Mouse (Mus musculus) stomach, embryonic 16.5 days (tissue): Measurements from ENCODE around the gene Baz2a. TPM values are rescaled to one million over a fixed set of nuclear protein-coding genes. Genes with fewer than 3 reads are reported as not detected.

Experiments
- ATAC-seq: fragments of 200-750 bp; cut with Nextera tagmentation; 2 replicates; pipeline ENCODE4 v1.8.0; 2017; ENCODE audit warnings: moderate number of reproducible peaks, moderate TSS enrichment; ENCODE audit not compliant: insufficient read depth, low FRiP score
- H3K27ac ChIP-seq: fragments of 300-500 bp; sonication (generic); 2 replicates; pipeline ENCODE4 v1.5.1; 2014; ENCODE audit warnings: low read length
- H3K27me3 ChIP-seq: fragments of 300-500 bp; sonication (generic); 2 replicates; pipeline ENCODE4 v1.6.1; 2014; ENCODE audit warnings: low read length, control low read depth, mixed read lengths; ENCODE audit not compliant: control insufficient read depth, insufficient read depth
- H3K36me3 ChIP-seq: fragments of 300-500 bp; sonication (generic); 2 replicates; pipeline ENCODE4 v1.6.1; 2014; ENCODE audit warnings: low read length; ENCODE audit not compliant: control insufficient read depth, insufficient read depth
- H3K4me1 ChIP-seq: fragments of 300-500 bp; sonication (generic); 2 replicates; pipeline ENCODE4 v1.6.1; 2014; ENCODE audit warnings: low read length, control low read depth, mixed read lengths; ENCODE audit not compliant: control insufficient read depth, insufficient read depth
- H3K4me2 ChIP-seq: fragments of 300-500 bp; sonication (generic); 2 replicates; pipeline ENCODE4 v1.6.1; 2014; ENCODE audit warnings: low read depth, low read length, mixed read lengths
- H3K4me3 ChIP-seq: fragments of 300-500 bp; sonication (generic); replicated peaks from 2 replicates; pipeline ENCODE4 v1.5.1; 2014; ENCODE audit warnings: mild to moderate bottlenecking, low read length
- H3K9ac ChIP-seq: fragments of 300-500 bp; sonication (generic); 2 replicates; pipeline ENCODE4 v1.6.1; 2014; ENCODE audit warnings: low read length
- H3K9me3 ChIP-seq: fragments of 300-500 bp; sonication (generic); replicated peaks from 2 replicates; pipeline ENCODE4 v1.6.1; 2016; ENCODE audit warnings: low read length, control low read depth; ENCODE audit not compliant: control insufficient read depth
- WGBS: fragments of 180-500 bp; shearing (Covaris S2); extraction: QIAGEN DNeasy Blood & Tissue Kit; methylation state at CpG from one replicate; pipeline ENCODE4 v1.1.7; 2014; 5-methylcytosine and 5-hydroxymethylcytosine counted together
- microRNA counts: library from miRNA; unstranded; fragments of <30 nt; microRNA quantifications from one replicate; lab custom pipeline; 2016
- microRNA-seq: library from miRNA; unstranded; fragments of <30 nt; microRNA quantifications from one replicate; pipeline ENCODE4, GENCODE M21; 2016
- polyA plus RNA-seq: library from polyadenylated mRNA; unstranded; fragments of >200 nt; fragmentation: Nextera tagmentation; extraction: Ambion mirVana; gene quantifications from 2 replicates; pipeline ENCODE4 v1.2.1, GENCODE M21; 2015

Baz2a gene
- polyA plus RNA-seq, 1 experiment from 2014 or later, result 8.3 TPM

- Histone ChIP-seq H3K9ac (no peak overlapping the region), H3K36me3 (no peaks in the 10 kb centered on the region), H3K4me1 (peaks cover 18% of the 10 kb centered on the region), H3K9me3 (no peaks in the 10 kb centered on the region), H3K27me3 (no peaks in the 10 kb centered on the region), H3K4me2 (no peak overlapping the region), H3K27ac (no peak overlapping the region), H3K4me3 (no peak overlapping the region)
- WGBS, result 80% methylated on average over 4 of the region's 4 CpGs
- no peak for ATAC-seq
Measured at GRCm38 (mm10) chr10:128177316-128177715, 85.9 kb downstream of the Baz2a start.

MicroRNA genes within 50 kb of the gene (microRNA counts, 519-probe panel; counts per million panel counts)
- 898 counts per million, percentile 4 among the panel's probes with 10 or more counts for microRNA mmu-miR-677 (lab: Ali Mortazavi, UCI)

Small RNA genes within 50 kb of the gene (microRNA-seq; reads per million reads assigned to microRNA genes)
- 8.3 reads per million, percentile 30 among the genes with 10 or more reads in this experiment for gene Mir677

Other genes with a start within 250 kb of the Baz2a start
- not detected in 2 replicates for gene Rdh19, start 241.6 kb upstream of the Baz2a start, polyA plus RNA-seq
- gene Rdh16f2, start 225.1 kb upstream of the Baz2a start, polyA plus RNA-seq, result 0.10 TPM in 1 of 2 replicates, not detected in the other
- gene Rdh7, start 202.8 kb upstream of the Baz2a start, polyA plus RNA-seq, result 0.40 and 0.57 TPM in 2 replicates
- gene Sdr9c7, start 193.1 kb upstream of the Baz2a start, polyA plus RNA-seq, result 4.4 and 12.2 TPM in 2 replicates
- gene Hsd17b6, start 84.0 kb upstream of the Baz2a start, polyA plus RNA-seq, result not detected in 2 replicates
- gene Prim1, start 76.4 kb upstream of the Baz2a start, polyA plus RNA-seq, result 64.6 and 68.4 TPM in 2 replicates
- gene Naca, start 56.0 kb upstream of the Baz2a start, polyA plus RNA-seq, result 625 and 721 TPM in 2 replicates
- gene Ptges3, start 32.6 kb upstream of the Baz2a start, polyA plus RNA-seq, result 374 and 406 TPM in 2 replicates
- 2,507 and 2,568 TPM in 2 replicates for gene Atp5b, start 8.3 kb upstream of the Baz2a start, polyA plus RNA-seq
- 30.3 and 34.2 TPM in 2 replicates for gene Rbms2, start 88.7 kb downstream of the Baz2a start, polyA plus RNA-seq
- 3.2 and 3.7 TPM in 2 replicates for gene Gls2, start 102.9 kb downstream of the Baz2a start, polyA plus RNA-seq
- gene Spryd4, start 120.2 kb downstream of the Baz2a start, polyA plus RNA-seq, result 32.4 and 33.5 TPM in 2 replicates
- not detected in 2 replicates for gene Mip, start 134.3 kb downstream of the Baz2a start, polyA plus RNA-seq
- gene Timeless, start 140.5 kb downstream of the Baz2a start, polyA plus RNA-seq, result 30.4 and 35.0 TPM in 2 replicates
- gene Apon, start 162.5 kb downstream of the Baz2a start, polyA plus RNA-seq, result 0.52 and 0.66 TPM in 2 replicates
- gene Apof, start 177.1 kb downstream of the Baz2a start, polyA plus RNA-seq, result 5.7 and 7.3 TPM in 2 replicates
- 14.1 and 16.1 TPM in 2 replicates for gene Stat2, start 179.0 kb downstream of the Baz2a start, polyA plus RNA-seq
- 0.55 and 0.57 TPM in 2 replicates for gene Il23a, start 207.2 kb downstream of the Baz2a start, polyA plus RNA-seq
- 29.0 and 30.4 TPM in 2 replicates for gene Pan2, start 211.8 kb downstream of the Baz2a start, polyA plus RNA-seq
- 310 and 315 TPM in 2 replicates for gene Cnpy2, start 230.9 kb downstream of the Baz2a start, polyA plus RNA-seq
- 221 and 230 TPM in 2 replicates for gene Cs, start 246.2 kb downstream of the Baz2a start, polyA plus RNA-seq